Mouse (Mus musculus) liver, embryonic 14.5 days (tissue): ENCODE results near the gene Fer. TPM values are rescaled to one million over a fixed set of nuclear protein-coding genes. Genes with fewer than 3 reads are reported as not detected.

Source experiments
- ATAC-seq: fragments of 200-750 bp; cut with Nextera tagmentation; 2 replicates; pipeline ENCODE4 v1.8.0; 2017; ENCODE audit warnings: moderate number of reproducible peaks, mild to moderate bottlenecking, moderate library complexity; ENCODE audit not compliant: insufficient read depth
- DNase-seq, 3 experiments: peaks; one replicate each; pipeline ENCODE4 v3.0.0-alpha.2; 2012 to 2013; ENCODE audit warnings: low read depth in 3 of 3, low spot score in 3 of 3
- H3K27ac ChIP-seq: fragments of 300-500 bp; sonication (generic); 2 replicates; pipeline ENCODE4 v1.5.1; 2014; ENCODE audit warnings: moderate library complexity, mild to moderate bottlenecking, control low read depth, inconsistent platforms
- H3K27me3 ChIP-seq: fragments of 300-500 bp; sonication (generic); 2 replicates; pipeline ENCODE4 v1.6.1; 2014; ENCODE audit warnings: mild to moderate bottlenecking, low read length, moderate library complexity; ENCODE audit not compliant: control insufficient read depth, insufficient read depth
- H3K36me3 ChIP-seq: fragments of 300-500 bp; sonication (generic); replicated peaks from 2 replicates; pipeline ENCODE4 v1.6.1; 2014; ENCODE audit warnings: low read depth; ENCODE audit not compliant: control insufficient read depth, insufficient read depth
- H3K4me1 ChIP-seq, 2 experiments: fragments of 200-500 bp in 1 of 2; fragments of 300-500 bp in 1 of 2; sonication (generic) in 1 of 2; replicated peaks; 2 replicates each; pipeline ENCODE4 v1.6.1; 2012 to 2014; ENCODE audit warnings: antibody characterized with exemption in 1 of 2, inconsistent platforms in 1 of 2, low read length in 1 of 2; ENCODE audit not compliant: control insufficient read depth in 2 of 2, insufficient read depth in 2 of 2
- H3K4me2 ChIP-seq: fragments of 300-500 bp; sonication (generic); 2 replicates; pipeline ENCODE4 v1.6.1; 2014; ENCODE audit warnings: low read depth, mild to moderate bottlenecking, control low read depth, moderate library complexity
- H3K4me3 ChIP-seq, 2 experiments: fragments of 200-500 bp in 1 of 2; fragments of 300-500 bp in 1 of 2; sonication (generic) in 1 of 2; 2 replicates each; pipeline ENCODE4 v1.5.1; 2012 to 2014; ENCODE audit warnings: low read depth in 2 of 2, low read length in 2 of 2, mild to moderate bottlenecking in 2 of 2, control low read depth in 1 of 2, inconsistent platforms in 1 of 2, moderate library complexity in 1 of 2; ENCODE audit not compliant: insufficient read depth in 1 of 2
- H3K9ac ChIP-seq: fragments of 300-500 bp; sonication (generic); replicated peaks from 2 replicates; pipeline ENCODE4 v1.6.1; 2014; ENCODE audit warnings: mild to moderate bottlenecking, control low read depth, moderate library complexity
- H3K9me3 ChIP-seq: fragments of 300-500 bp; sonication (generic); 2 replicates; pipeline ENCODE4 v1.6.1; 2016; ENCODE audit warnings: low read length, mixed read lengths; ENCODE audit not compliant: control insufficient read depth
- CTCF ChIP-seq: IDR thresholded peaks from 2 replicates; pipeline ENCODE4 v1.5.1; 2016; ENCODE audit warnings: antibody characterized with exemption, low read depth, control low read depth
- EP300 ChIP-seq: IDR thresholded peaks from 2 replicates; pipeline ENCODE4 v1.6.1; 2016; ENCODE audit warnings: antibody characterized with exemption, low read depth
- WGBS: fragments of 180-500 bp; shearing (Covaris S2); extraction: QIAGEN DNeasy Blood & Tissue Kit; methylation state at CpG from one replicate; pipeline ENCODE4 v1.1.7; 2014; ENCODE audit not compliant: insufficient replicate concordance; 5-methylcytosine and 5-hydroxymethylcytosine counted together
- polyA plus RNA-seq, 2 experiments: library from polyadenylated mRNA; depleted of rRNA in 1 of 2; stranded (reverse) in 1 of 2; unstranded in 1 of 2; fragments of >200 nt; fragmentation: Nextera tagmentation in 1 of 2; extraction: Ambion mirVana in 1 of 2; gene quantifications; 2 replicates each; pipeline versions ENCODE4 v1.2.1 to v1.2.3; 2012 to 2014

The Fer gene
- polyA plus RNA-seq, 2 experiments, result 2.9 to 7.0 TPM

DNA sequence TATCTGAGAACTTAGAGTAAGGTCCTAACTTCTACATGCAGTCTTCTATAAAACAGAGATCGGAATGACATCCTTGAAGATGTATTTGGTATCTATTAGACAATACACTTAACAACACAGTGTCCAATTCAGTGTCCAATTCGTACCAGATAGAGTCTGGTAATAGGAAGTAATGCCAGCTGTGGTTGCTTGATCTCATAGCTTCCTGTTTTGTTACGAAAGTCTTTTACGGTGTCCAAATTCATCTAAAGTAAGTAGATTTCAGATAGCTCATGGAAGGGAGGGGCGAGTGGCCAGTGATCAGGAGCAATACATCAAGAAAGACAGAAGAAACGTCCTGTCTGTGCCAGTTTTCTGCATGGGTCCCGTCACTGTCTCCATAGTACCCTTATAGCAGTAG, 36.1 kb upstream of the Fer start:
- H3K4me1 ChIP-seq, result peaks cover 0 to 4% of the 10 kb centered on the region in 2 experiments; a peak in 1 of 4 replicates
- TF ChIP-seq CTCF (no peak), EP300 (no peak)
- no peaks in the 10 kb centered on the region for H3K36me3 ChIP-seq
- H3K4me2 ChIP-seq, result no peak overlapping the region
- no peak overlapping the region for H3K9ac ChIP-seq
- no peak overlapping the region for H3K27ac ChIP-seq
- H3K4me3 ChIP-seq, result no peak overlapping the region
- 21% methylated on average over 7 of the region's 7 CpGs for WGBS
- DNase-seq, result no peak
- H3K9me3 ChIP-seq, result no peaks in the 10 kb centered on the region
- ATAC-seq, result no peak
- no peaks in the 10 kb centered on the region for H3K27me3 ChIP-seq

DNA sequence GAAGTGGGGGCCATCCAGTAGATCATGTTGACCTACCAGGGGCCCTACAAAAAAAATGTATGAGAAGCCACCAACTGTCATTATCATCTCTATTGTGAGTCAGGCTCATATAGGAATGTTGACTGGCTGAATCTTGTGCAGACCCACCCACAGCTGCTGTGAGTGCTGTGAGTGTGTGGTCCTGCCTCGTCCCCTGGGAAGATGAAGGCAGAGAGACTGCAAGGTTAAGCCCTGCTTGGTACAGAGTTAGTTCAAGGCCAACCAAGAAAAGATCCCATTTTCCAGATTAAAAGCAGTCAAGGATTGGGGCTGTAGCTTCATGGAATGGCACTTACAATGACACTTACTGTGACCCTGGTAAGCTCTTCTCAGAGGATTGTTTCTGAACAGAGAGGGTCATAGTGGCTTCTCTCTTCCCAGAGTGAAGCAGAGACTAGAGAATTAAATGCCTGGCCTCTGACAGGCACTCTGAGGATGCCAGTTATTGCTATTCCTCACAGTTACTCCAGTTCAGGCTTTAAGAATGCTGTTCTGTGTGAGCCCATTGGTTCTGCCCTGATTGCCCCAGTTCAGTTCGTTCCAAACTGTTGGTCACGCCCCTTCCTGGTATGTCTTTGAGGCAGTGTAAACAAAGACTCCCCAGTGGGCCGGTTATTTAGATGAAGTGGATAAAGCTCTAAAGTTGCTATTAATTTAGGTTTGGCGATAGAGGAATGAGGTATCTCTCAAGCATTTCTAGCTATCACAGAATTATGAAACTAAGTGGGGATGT, 34.1 kb upstream of the Fer start:
- Histone ChIP-seq H3K27me3 (no peaks in the 10 kb centered on the region), H3K4me2 (no peak overlapping the region), H3K4me3 (no peak overlapping the region), H3K9ac (no peak overlapping the region), H3K9me3 (no peaks in the 10 kb centered on the region), H3K36me3 (no peaks in the 10 kb centered on the region), H3K27ac (no peak overlapping the region), H3K4me1 (peaks cover 0 to 4% of the 10 kb centered on the region in 2 experiments; a peak in 1 of 4 replicates)
- no peak for ATAC-seq
- no peak for DNase-seq
- WGBS, result 36% methylated on average over 5 of the region's 5 CpGs
- no peak for TF ChIP-seq EP300
- no peak for TF ChIP-seq CTCF

GRCm38 (mm10) chr17:63831550-63831949, 31.3 kb upstream of the Fer start:
- WGBS, result 33% methylated on average over 4 of the region's 4 CpGs
- DNase-seq (no peak), ATAC-seq (no peak)
- Histone ChIP-seq H3K27ac (no peak overlapping the region), H3K36me3 (no peaks in the 10 kb centered on the region), H3K9me3 (no peaks in the 10 kb centered on the region), H3K4me3 (no peak overlapping the region), H3K27me3 (no peaks in the 10 kb centered on the region), H3K4me2 (no peak overlapping the region), H3K9ac (no peak overlapping the region), H3K4me1 (peaks cover 0 to 4% of the 10 kb centered on the region in 2 experiments; a peak in 1 of 4 replicates)
- TF ChIP-seq EP300 (no peak), CTCF (no peak)

- Histone ChIP-seq H3K4me3 (no peak overlapping the region), H3K9me3 (no peaks in the 10 kb centered on the region), H3K27ac (no peak overlapping the region), H3K4me1 (no peaks in the 10 kb centered on the region), H3K9ac (no peak overlapping the region), H3K27me3 (no peaks in the 10 kb centered on the region), H3K4me2 (no peak overlapping the region), H3K36me3 (no peaks in the 10 kb centered on the region)
- TF ChIP-seq CTCF, result no peak
- no peak for TF ChIP-seq EP300
- DNase-seq (no peak), ATAC-seq (no peak)
- WGBS, result 64% methylated on average over 2 of the region's 2 CpGs
Measured at GRCm38 (mm10) chr17:63836223-63836622, 26.6 kb upstream of the Fer start.

GRCm38 (mm10) chr17:63836641-63837040, 26.2 kb upstream of the Fer start:
- H3K36me3 ChIP-seq, result no peaks in the 10 kb centered on the region
- H3K9me3 ChIP-seq, result no peaks in the 10 kb centered on the region
- H3K27ac ChIP-seq, result no peak overlapping the region
- DNase-seq (no peak), ATAC-seq (no peak)
- WGBS, result 73% methylated on average over 8 of the region's 8 CpGs
- H3K4me3 ChIP-seq, result no peak overlapping the region
- no peak overlapping the region for H3K9ac ChIP-seq
- H3K4me1 ChIP-seq, result no peaks in the 10 kb centered on the region
- TF ChIP-seq CTCF (no peak), EP300 (no peak)
- H3K4me2 ChIP-seq, result no peak overlapping the region
- no peaks in the 10 kb centered on the region for H3K27me3 ChIP-seq
